Mouse (Mus musculus) c-Kit-positive CD71-positive TER-119-positive erythroid progenitor cells, embryonic 14.5 days (primary cell): Measurements from ENCODE around the gene Hpse2.
A peak's percentile ranks its signal among the peaks of the same experiment; 100 is the strongest.
"Not testable (repeated sequence)": the region's sequence is repeated elsewhere in the genome, so short reads cannot be mapped to it uniquely, and the experiment has no call there.

ENCODE experiments used
- DNase-seq: peaks from one replicate; pipeline ENCODE4 v3.0.0-alpha.2; 2013; ENCODE audit warnings: low spot score

Hpse2 gene

GRCm38 (mm10) chr19:43388017-43388904 is at the start of gene Hpse2:
TSS of gene Hpse2 (minus strand) at chr19:43388355.
- DNase-seq, result no peak

GRCm38 (mm10) chr19:43427446-43428224 is 39.5 kb upstream of the Hpse2 start:
- DNase-seq, result no peak

- DNase-seq, result no peak
Observed at GRCm38 (mm10) chr19:43424082-43424481, 35.9 kb upstream of the Hpse2 start.

GRCm38 (mm10) chr19:43420506-43420905 is 32.4 kb upstream of the Hpse2 start:
- no peak for DNase-seq

GRCm38 (mm10) chr19:43415565-43415964 is 27.4 kb upstream of the Hpse2 start:
- DNase-seq, result no peak

- no peak for DNase-seq
Observed at GRCm38 (mm10) chr19:43407181-43407580, 19.0 kb upstream of the Hpse2 start.

- peak; percentile 15 for DNase-seq
Observed at GRCm38 (mm10) chr19:43396327-43396726, 8.2 kb upstream of the Hpse2 start.

- no peak for DNase-seq
Observed at GRCm38 (mm10) chr19:43387071-43387770, 934 bp downstream of the Hpse2 start.

- DNase-seq, result no peak
Observed at GRCm38 (mm10) chr19:43386041-43386952, 1.9 kb downstream of the Hpse2 start.

GRCm38 (mm10) chr19:43385451-43385850 is 2.7 kb downstream of the Hpse2 start:
- no peak for DNase-seq

GRCm38 (mm10) chr19:43384978-43385431 is 3.1 kb downstream of the Hpse2 start:
- DNase-seq, result no peak

GRCm38 (mm10) chr19:43384346-43384977 is 3.7 kb downstream of the Hpse2 start:
- DNase-seq, result no peak

- no peak for DNase-seq
Observed at GRCm38 (mm10) chr19:43358830-43359229, 29.3 kb downstream of the Hpse2 start.

- DNase-seq, result no peak
Observed at GRCm38 (mm10) chr19:43311125-43311524, 77.0 kb downstream of the Hpse2 start.

GRCm38 (mm10) chr19:43306756-43307155 is 81.4 kb downstream of the Hpse2 start:
- DNase-seq, result no peak

- not testable (repeated sequence) for DNase-seq
Observed at GRCm38 (mm10) chr19:43281336-43281735, 106.8 kb downstream of the Hpse2 start.

- DNase-seq, result no peak
Observed at GRCm38 (mm10) chr19:43243993-43244392, 144.2 kb downstream of the Hpse2 start.

- DNase-seq, result no peak
Observed at GRCm38 (mm10) chr19:43231711-43232110, 156.4 kb downstream of the Hpse2 start.

- no peak for DNase-seq
Observed at GRCm38 (mm10) chr19:43193562-43193961, 194.6 kb downstream of the Hpse2 start.

GRCm38 (mm10) chr19:43175437-43175965 is 212.7 kb downstream of the Hpse2 start:
- no peak for DNase-seq
